Mouse (Mus musculus) central nervous system, embryonic 18 days (tissue): ENCODE data around the gene Epha10. TPM values are rescaled to one million over a fixed set of nuclear protein-coding genes. Genes with fewer than 3 reads are reported as not detected.

ENCODE experiments used
- polyA plus RNA-seq: library from polyadenylated mRNA; depleted of rRNA; stranded (reverse); fragments of >200 nt; gene quantifications from 2 replicates; pipeline ENCODE4 v1.2.3, GENCODE M21; 2012; rRNA removed

Epha10 gene
- 26.8 and 30.2 TPM in 2 replicates for polyA plus RNA-seq

DNA sequence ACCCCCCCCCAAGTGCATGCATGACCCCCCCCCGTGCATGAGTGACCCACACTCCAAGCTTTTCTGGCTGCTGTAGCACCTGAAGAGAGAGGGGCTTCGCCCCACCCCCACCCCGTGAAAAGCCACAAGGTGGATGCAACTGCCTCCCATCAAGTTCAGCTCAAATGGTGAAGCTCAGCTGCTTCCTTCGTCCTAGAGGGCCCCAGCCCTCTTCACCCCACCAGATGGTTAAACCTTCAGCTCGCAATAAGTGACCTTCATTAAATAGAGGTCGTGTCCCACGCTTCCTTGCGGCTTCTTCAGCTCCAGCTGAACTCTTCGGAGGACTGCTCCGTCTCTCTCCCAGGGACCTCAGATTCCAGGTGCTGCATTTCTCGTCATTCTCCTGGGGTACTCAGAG lies at the start of gene Epha10:
Gene Epha10, plus strand, starts transcription at position 301 of the 400 bp plus-strand sequence.

DNA sequence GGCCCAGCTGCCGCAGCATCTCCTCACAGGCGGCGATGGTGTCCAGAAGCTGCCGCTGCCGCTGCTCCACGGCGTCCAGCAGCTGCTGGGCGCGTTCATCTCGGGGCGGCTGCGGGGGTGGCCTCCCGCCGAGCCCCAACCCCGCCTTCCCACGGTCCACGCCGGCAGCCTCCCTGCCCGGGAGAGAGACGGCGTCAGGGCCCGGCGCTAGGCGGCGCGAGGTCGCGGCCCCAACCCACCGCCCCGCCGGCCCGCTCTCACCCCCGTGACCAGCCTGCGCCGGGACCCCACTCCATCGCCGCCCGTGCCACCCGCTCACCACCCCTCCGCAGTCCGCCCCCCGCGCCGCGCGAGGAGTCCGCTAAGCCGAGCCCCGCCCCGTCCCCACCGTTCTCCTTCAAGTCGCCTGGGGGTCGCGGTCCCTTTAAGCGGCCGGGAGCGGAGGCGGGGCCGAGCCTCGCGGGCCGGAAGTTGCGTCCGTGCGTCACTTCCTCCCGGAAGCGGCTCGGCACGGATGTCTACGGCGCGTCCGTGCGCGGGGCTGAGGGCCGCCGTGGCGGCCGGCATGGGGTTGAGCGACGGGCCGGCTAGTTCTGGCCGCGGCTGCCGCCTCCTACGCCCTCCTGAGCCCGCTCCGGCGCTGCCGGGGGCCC lies 30.3 kb upstream of the Epha10 start, which contains the start of gene Yrdc:
Gene Yrdc, plus strand, starts transcription at position 419 of the 653 bp plus-strand sequence.

DNA sequence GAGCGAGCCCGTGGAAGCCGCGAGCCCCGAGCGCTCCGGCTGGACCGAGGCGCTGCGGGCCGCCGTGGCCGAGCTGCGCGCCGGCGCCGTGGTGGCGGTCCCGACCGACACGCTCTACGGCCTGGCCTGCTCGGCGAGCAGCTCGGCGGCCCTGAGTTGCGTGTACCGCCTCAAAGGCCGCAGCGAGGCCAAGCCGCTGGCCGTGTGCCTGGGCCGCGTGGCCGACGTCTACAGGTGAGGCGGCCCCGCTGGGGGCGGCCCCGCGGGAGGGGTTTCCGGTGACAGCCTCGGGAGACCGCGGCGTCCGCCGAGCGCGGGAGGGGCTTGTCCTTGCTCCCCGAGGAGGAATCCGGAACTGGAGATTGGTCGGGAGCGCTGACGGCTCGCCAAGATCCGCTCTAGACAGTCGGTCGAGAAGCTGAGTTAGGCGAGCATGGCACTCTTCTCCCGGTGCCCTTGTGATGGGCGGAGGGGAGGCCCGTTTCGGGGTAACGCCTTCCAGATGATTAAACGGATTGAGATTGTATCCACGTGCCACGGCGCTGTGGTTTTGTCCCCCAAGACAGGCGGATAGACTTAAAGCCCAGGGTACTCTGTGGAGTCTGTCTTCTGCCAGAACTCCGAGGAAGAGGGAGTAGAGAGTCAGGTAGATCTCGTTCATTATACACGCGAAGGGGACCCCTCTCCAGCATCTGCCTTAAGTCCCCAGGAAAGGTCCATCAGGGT lies 29.6 kb upstream of the Epha10 start, which contains the start of gene 1110065P20Rik:
Gene 1110065P20Rik, minus strand, starts transcription at position 264 of the 726 bp plus-strand sequence.

DNA sequence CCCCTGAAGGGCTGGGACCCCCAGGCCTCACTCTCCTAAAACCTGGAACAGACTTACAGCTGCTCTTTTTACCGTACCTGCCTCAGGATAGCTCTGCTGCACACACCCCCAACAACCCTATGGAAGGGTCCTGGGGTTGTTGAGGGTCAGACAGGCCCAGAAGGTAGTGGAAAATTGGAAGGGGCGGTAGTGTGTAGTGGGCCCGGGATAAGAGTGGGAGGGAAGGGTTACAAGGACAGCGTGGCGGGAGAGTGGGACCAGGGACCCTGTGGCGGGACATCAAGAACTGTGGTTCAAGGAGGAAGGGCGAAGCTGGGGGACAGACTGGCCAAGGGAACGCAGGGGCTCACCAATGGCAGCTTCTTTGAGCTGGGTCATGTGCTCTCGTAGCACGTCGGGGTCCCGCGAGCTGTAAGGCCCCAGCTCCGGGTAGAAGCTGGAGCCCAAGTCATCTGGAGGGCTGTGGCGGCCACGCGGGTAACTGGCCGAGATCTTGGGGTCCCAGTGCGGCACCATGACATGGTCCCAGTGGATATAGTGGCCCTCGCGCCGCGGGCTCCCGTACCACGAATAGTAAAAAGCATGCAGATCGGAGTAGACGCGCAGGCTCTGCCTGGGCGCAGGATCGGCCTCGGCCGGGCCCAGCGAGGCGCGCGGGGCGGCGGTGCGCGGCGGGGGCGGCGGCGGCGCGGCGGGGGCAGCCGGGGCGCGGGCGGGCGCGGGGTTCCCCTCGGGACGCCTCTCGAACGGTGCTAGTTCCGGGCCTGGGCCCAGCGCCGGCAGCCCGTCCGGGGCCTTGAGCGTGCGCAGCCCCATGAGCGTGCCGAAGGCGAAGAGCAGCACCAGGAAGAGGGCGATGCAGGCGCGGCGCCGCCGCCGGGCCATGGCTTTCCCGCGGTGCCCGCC lies 19.2 kb upstream of the Epha10 start, which contains the start of gene Maneal:
Gene Maneal, minus strand, starts transcription at position 889 of the 906 bp plus-strand sequence.

DNA sequence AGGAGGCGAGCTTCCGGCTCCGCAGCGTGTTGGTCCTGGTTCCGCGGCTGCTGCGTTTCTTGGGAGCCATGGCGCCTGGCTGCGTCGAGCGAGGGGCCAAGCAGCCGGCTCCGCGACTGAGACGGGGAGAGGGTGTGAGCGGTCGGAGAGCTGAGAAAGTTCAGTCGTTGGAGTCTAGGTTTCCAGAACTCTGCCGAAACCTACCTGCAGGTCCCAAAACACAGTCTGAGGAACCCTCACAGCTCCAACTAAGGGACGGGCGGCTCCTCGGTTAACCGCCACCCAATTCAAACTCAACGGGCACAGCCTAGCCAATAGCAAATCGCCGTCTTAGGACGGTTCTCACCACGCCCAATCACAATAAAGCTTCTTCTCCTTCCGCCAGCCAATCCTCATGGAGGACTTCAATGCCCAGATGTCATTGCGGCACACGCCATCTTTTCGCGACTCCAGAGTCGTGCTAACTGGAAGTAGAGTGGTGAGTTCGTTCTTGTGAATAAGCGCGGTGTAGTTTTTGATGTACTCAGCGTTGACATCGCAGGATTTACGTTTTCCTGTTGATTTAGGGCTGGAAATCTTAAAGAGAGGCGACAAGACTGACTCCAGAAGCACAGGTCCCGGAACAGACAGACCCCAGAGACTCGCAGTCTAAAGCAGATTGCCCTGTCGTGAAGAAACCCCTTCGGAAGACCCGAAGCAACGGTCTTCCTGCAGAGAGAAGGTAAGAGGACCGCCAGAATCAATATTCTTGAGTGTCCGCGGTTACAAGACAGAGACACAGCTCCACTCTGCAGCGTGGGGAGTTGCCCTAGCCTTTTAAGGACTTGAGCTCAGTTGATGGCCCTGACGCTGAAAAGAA lies 56.1 kb downstream of the Epha10 start, which contains the start of gene 9930104L06Rik:
Gene 9930104L06Rik, plus strand, starts transcription at position 436 of the 859 bp plus-strand sequence.

DNA sequence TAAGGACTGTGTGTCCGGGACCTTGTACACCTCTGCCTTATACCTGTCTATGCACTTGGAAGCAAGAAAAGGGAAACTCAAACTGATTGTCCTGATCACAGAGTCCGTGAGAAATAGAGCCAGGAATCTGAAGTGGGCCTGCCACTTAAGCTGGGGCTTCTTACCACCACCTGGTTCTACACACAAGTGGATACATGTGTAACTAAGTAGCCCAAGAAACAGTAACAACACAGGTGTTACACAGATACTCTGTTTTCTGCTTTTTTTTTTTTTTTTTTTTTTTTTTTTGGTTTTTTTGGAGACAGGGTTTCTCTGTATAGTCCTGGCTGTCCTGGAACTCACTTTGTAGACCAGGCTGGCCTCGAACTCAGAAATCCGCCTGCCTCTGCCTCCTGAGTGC lies 58.5 kb downstream of the Epha10 start, which contains the start of gene Cdca8:
Gene Cdca8, minus strand, starts transcription at position 101 of the 400 bp plus-strand sequence.

Other genes with a start within 250 kb of the Epha10 start
- 16.5 and 23.7 TPM in 2 replicates for gene Pou3f1, start 224.1 kb upstream of the Epha10 start, polyA plus RNA-seq
- 27.2 and 28.5 TPM in 2 replicates for gene Utp11, start 187.3 kb upstream of the Epha10 start, polyA plus RNA-seq
- 2.5 and 2.8 TPM in 2 replicates for gene Fhl3, start 180.2 kb upstream of the Epha10 start, polyA plus RNA-seq
- gene Sf3a3, start 166.1 kb upstream of the Epha10 start, polyA plus RNA-seq: 56.8 and 57.2 TPM in 2 replicates
- gene Inpp5b, start 139.0 kb upstream of the Epha10 start, polyA plus RNA-seq: 43.5 and 44.2 TPM in 2 replicates
- 10.0 TPM in 2 replicates for gene Mtf1, start 78.8 kb upstream of the Epha10 start, polyA plus RNA-seq
- gene Yrdc, start 30.2 kb upstream of the Epha10 start, polyA plus RNA-seq: 60.2 and 62.9 TPM in 2 replicates
- 91.0 and 99.3 TPM in 2 replicates for gene 1110065P20Rik, start 29.7 kb upstream of the Epha10 start, polyA plus RNA-seq
- gene Maneal, start 18.7 kb upstream of the Epha10 start, polyA plus RNA-seq: 54.8 and 55.1 TPM in 2 replicates
- 21.3 and 23.1 TPM in 2 replicates for gene 9930104L06Rik, start 56.1 kb downstream of the Epha10 start, polyA plus RNA-seq
- 12.1 and 12.6 TPM in 2 replicates for gene Cdca8, start 58.4 kb downstream of the Epha10 start, polyA plus RNA-seq
- gene Rspo1, start 105.5 kb downstream of the Epha10 start, polyA plus RNA-seq: 1.1 and 1.9 TPM in 2 replicates
- 132 and 135 TPM in 2 replicates for gene Gnl2, start 135.7 kb downstream of the Epha10 start, polyA plus RNA-seq
- 1.6 and 1.7 TPM in 2 replicates for gene Dnali1, start 184.8 kb downstream of the Epha10 start, polyA plus RNA-seq
- gene Snip1, start 185.8 kb downstream of the Epha10 start, polyA plus RNA-seq: 17.1 and 18.1 TPM in 2 replicates
- 140 and 146 TPM in 2 replicates for gene Meaf6, start 204.2 kb downstream of the Epha10 start, polyA plus RNA-seq
- gene Zc3h12a, start 246.9 kb downstream of the Epha10 start, polyA plus RNA-seq: 0.56 and 1.4 TPM in 2 replicates